Mouse (Mus musculus): Measurements from ENCODE around the gene Sugct. TPM values are rescaled to one million over a fixed set of nuclear protein-coding genes. Genes with fewer than 3 reads are reported as not detected.

Sugct gene
- total and polyA plus RNA-seq, 3 experiments = 1.00 to 1.0 (median 1.0) TPM

- 53% methylated on average over 6 of the region's 6 CpGs for WGBS
- H3K4me1 ChIP-seq (ENCODE audit: control insufficient read depth, insufficient read depth, low read length) = no peaks in the 10 kb centered on the region; the same call in 1 of the 2 replicates
- no peak overlapping the region for H3K4me3 ChIP-seq
- no peaks in the 10 kb centered on the region for H3K79me2 ChIP-seq (replicated peaks; ENCODE audit: control insufficient read depth, insufficient read depth, low read length)
- H3K36me3 ChIP-seq (ENCODE audit: control insufficient read depth, insufficient read depth, low read length) = no peaks in the 10 kb centered on the region
- intact Hi-C loops (cut with DNase I) = no loop called here
- H3K9ac ChIP-seq (ENCODE audit: low read depth, low read length) = no peak overlapping the region
- no peak overlapping the region for H3K27ac ChIP-seq
- no peaks in the 10 kb centered on the region for H3K27me3 ChIP-seq (ENCODE audit: control insufficient read depth, insufficient read depth, low read length)
- DNase-seq = no peak
- TF ChIP-seq EP300 (IDR thresholded peaks at IDR 0.05; ENCODE audit: insufficient read depth, low read depth, low read length) = no peak
These were observed 10.0 kb upstream of the Sugct start for GRCm38 (mm10) chr13:17705188-17705826.

- Histone ChIP-seq H3K4me3 (no peak overlapping the region), H3K27ac (no peak overlapping the region), H3K36me3 (ENCODE audit: control insufficient read depth, insufficient read depth, low read length) (no peaks in the 10 kb centered on the region), H3K27me3 (ENCODE audit: control insufficient read depth, insufficient read depth, low read length) (no peaks in the 10 kb centered on the region), H3K9ac (ENCODE audit: low read depth, low read length) (no peak overlapping the region), H3K79me2 (replicated peaks; ENCODE audit: control insufficient read depth, insufficient read depth, low read length) (no peaks in the 10 kb centered on the region; the same call in 1 of the 2 replicates), H3K4me1 (ENCODE audit: control insufficient read depth, insufficient read depth, low read length) (no peaks in the 10 kb centered on the region)
- intact Hi-C loops (cut with DNase I) = no loop called here
- DNase-seq = no peak
- TF ChIP-seq CTCF (IDR thresholded peaks at IDR 0.05) (no peak), POLR2A (IDR thresholded peaks at IDR 0.05; ENCODE audit: insufficient read depth, low read depth, low read length) (no peak), EP300 (IDR thresholded peaks at IDR 0.05; ENCODE audit: insufficient read depth, low read depth, low read length) (no peak)
These were observed 7.0 kb upstream of the Sugct start for GRCm38 (mm10) chr13:17702311-17702710.

- Histone ChIP-seq H3K9ac (ENCODE audit: low read depth, low read length) (no peak overlapping the region), H3K27ac (no peak overlapping the region), H3K4me1 (ENCODE audit: control insufficient read depth, insufficient read depth, low read length) (no peaks in the 10 kb centered on the region), H3K27me3 (ENCODE audit: control insufficient read depth, insufficient read depth, low read length) (no peaks in the 10 kb centered on the region), H3K36me3 (ENCODE audit: control insufficient read depth, insufficient read depth, low read length) (no peaks in the 10 kb centered on the region), H3K4me3 (no peak overlapping the region), H3K79me2 (replicated peaks; ENCODE audit: control insufficient read depth, insufficient read depth, low read length) (no peaks in the 10 kb centered on the region; the same call in 1 of the 2 replicates)
- no peak for DNase-seq
- intact Hi-C loops (cut with DNase I) = no loop called here
- TF ChIP-seq POLR2A (IDR thresholded peaks at IDR 0.05; ENCODE audit: insufficient read depth, low read depth, low read length) (no peak), EP300 (IDR thresholded peaks at IDR 0.05; ENCODE audit: insufficient read depth, low read depth, low read length) (no peak)
These were observed 6.0 kb upstream of the Sugct start for GRCm38 (mm10) chr13:17701322-17701721.

- Histone ChIP-seq H3K4me1 (ENCODE audit: control insufficient read depth, insufficient read depth, low read length) (no peaks in the 10 kb centered on the region), H3K27ac (no peak overlapping the region), H3K9ac (ENCODE audit: low read depth, low read length) (no peak overlapping the region), H3K27me3 (ENCODE audit: control insufficient read depth, insufficient read depth, low read length) (no peaks in the 10 kb centered on the region), H3K79me2 (replicated peaks; ENCODE audit: control insufficient read depth, insufficient read depth, low read length) (peaks cover 2% of the 10 kb centered on the region; the same call in 1 of the 2 replicates), H3K4me3 (no peak overlapping the region), H3K36me3 (ENCODE audit: control insufficient read depth, insufficient read depth, low read length) (no peaks in the 10 kb centered on the region; the same call in 1 of the 2 replicates)
- DNase-seq = no peak
- no peak for TF ChIP-seq POLR2A (IDR thresholded peaks at IDR 0.05; ENCODE audit: insufficient read depth, low read depth, low read length)
- no peak for TF ChIP-seq CTCF (IDR thresholded peaks at IDR 0.05)
- no peak for TF ChIP-seq EP300 (IDR thresholded peaks at IDR 0.05; ENCODE audit: insufficient read depth, low read depth, low read length)
- 76% methylated on average over 3 of the region's 3 CpGs for WGBS
- intact Hi-C loops (cut with DNase I) = no loop called here
These were observed 4.8 kb upstream of the Sugct start for GRCm38 (mm10) chr13:17700090-17700715.

GRCm38 (mm10) chr13:17695898-17696580 lies 686 bp upstream of the Sugct start:
- intact Hi-C loops (cut with DNase I) = loop anchor here (1.0 kb wide), 2 partner anchors 109 to 248 kb away; partner anchors contain the start of genes Cdk13 and Rala
- no peak for TF ChIP-seq CTCF (IDR thresholded peaks at IDR 0.05)
- no peak for TF ChIP-seq EP300 (IDR thresholded peaks at IDR 0.05; ENCODE audit: insufficient read depth, low read depth, low read length)
- TF ChIP-seq POLR2A (IDR thresholded peaks at IDR 0.05; ENCODE audit: insufficient read depth, low read depth, low read length) = no peak
- H3K36me3 ChIP-seq (ENCODE audit: control insufficient read depth, insufficient read depth, low read length) = peaks cover 2% of the 10 kb centered on the region; the same call in 1 of the 2 replicates
- peak overlapping the region; percentile 99 for H3K9ac ChIP-seq (ENCODE audit: low read depth, low read length)
- H3K27me3 ChIP-seq (ENCODE audit: control insufficient read depth, insufficient read depth, low read length) = no peaks in the 10 kb centered on the region
- 3% methylated on average over 7 of the region's 7 CpGs for WGBS
- H3K4me3 ChIP-seq = peak overlapping the region; percentile 80
- no peak for DNase-seq
- no peaks in the 10 kb centered on the region for H3K4me1 ChIP-seq (ENCODE audit: control insufficient read depth, insufficient read depth, low read length)
- H3K79me2 ChIP-seq (replicated peaks; ENCODE audit: control insufficient read depth, insufficient read depth, low read length) = peaks cover 2% of the 10 kb centered on the region; the same call in 1 of the 2 replicates
- peak overlapping the region; percentile 95 for H3K27ac ChIP-seq

GRCm38 (mm10) chr13:17694414-17694813 lies 939 bp downstream of the Sugct start:
- 2% methylated on average over 23 of the region's 25 CpGs for WGBS
- peaks cover 2% of the 10 kb centered on the region; the same call in 1 of the 2 replicates for H3K36me3 ChIP-seq (ENCODE audit: control insufficient read depth, insufficient read depth, low read length)
- no peak for DNase-seq
- peak overlapping the region; percentile 88 for H3K27ac ChIP-seq
- H3K4me3 ChIP-seq = peak overlapping the region; percentile 79
- peak overlapping the region; percentile 92 for H3K9ac ChIP-seq (ENCODE audit: low read depth, low read length)
- TF ChIP-seq POLR2A (IDR thresholded peaks at IDR 0.05; ENCODE audit: insufficient read depth, low read depth, low read length) (no peak), EP300 (IDR thresholded peaks at IDR 0.05; ENCODE audit: insufficient read depth, low read depth, low read length) (no peak), CTCF (IDR thresholded peaks at IDR 0.05) (no peak)
- intact Hi-C loops (cut with DNase I) = no loop called here
- peaks cover 2% of the 10 kb centered on the region; the same call in 1 of the 2 replicates for H3K79me2 ChIP-seq (replicated peaks; ENCODE audit: control insufficient read depth, insufficient read depth, low read length)
- no peaks in the 10 kb centered on the region for H3K4me1 ChIP-seq (ENCODE audit: control insufficient read depth, insufficient read depth, low read length)
- no peaks in the 10 kb centered on the region for H3K27me3 ChIP-seq (ENCODE audit: control insufficient read depth, insufficient read depth, low read length)
